Mouse (Mus musculus) spleen, postnatal 0 days (tissue): ENCODE results near the gene Defb47. TPM values are rescaled to one million over a fixed set of nuclear protein-coding genes. Genes with fewer than 3 reads are reported as not detected.

Source experiments
- polyA plus RNA-seq: library from polyadenylated mRNA; unstranded; fragments of >200 nt; fragmentation: Nextera tagmentation; extraction: Ambion mirVana; gene quantifications from 2 replicates; pipeline ENCODE4 v1.2.1, GENCODE M21; 2015

The Defb47 gene
- polyA plus RNA-seq, result not detected in 2 replicates

DNA sequence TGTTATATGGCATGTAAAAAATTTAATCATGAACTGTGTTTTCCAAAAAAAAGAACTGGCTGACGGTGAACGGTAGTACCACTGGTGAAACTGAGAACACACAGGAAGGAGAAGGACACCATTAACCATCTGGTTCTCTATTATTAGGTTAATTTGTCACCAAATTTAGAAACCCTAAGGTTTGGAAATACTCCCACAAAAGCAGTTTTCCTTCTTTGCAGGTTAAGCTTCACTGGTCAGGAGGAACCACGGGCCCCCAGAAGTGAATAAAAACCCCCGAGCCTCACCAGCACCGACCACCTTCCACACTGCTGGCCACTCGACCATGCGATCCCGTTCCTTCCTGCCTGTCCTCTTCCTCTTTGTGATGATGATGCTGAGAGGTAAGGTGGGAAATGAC, at the start of gene Defb47:
Defb47 (plus strand) TSS at position 301 of the 400 bp plus-strand sequence.

DNA sequence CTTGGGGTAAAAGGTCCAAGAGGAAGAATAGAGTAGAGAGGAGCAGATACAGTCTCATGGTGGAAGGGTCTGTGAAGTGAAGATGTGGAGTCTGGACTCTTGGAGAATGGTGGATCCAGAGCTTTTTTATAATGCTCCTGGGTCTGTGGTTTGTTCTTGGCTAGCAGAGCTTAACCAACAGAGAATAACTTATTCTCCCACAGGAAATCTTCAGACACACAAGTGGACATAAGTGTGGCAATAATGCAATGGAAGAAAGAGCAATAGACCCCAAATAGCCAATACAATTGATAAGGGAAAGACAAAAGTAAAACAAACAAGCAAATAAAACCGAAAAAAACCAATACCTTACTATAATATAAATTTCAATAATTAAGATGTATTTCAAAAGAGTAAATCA, 13.5 kb upstream of the Defb47 start, which contains the start of gene Defb48:
Defb48 (minus strand) TSS at position 101 of the 400 bp plus-strand sequence.

DNA sequence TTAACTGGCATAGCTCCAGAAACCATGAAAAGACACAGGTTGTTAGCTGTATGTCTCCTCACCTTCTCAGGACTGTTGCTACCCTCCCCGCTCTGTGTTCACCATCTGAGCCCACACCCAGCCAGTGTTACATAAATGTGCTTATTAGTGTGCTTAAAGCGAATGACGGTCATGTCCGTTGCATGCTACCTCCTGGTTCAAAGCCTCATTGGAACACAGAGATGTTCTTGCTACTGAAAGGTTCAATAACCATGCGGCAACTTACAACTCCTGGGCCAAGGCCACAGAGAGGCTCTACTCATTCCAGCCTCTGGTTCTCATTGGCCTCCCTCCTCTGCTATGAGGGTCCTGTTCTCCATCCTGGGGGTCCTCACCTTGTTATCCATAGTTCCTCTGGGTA, 13.6 kb downstream of the Defb47 start, which contains the start of gene Defb43:
Defb43 (plus strand) TSS at position 301 of the 400 bp plus-strand sequence.

DNA sequence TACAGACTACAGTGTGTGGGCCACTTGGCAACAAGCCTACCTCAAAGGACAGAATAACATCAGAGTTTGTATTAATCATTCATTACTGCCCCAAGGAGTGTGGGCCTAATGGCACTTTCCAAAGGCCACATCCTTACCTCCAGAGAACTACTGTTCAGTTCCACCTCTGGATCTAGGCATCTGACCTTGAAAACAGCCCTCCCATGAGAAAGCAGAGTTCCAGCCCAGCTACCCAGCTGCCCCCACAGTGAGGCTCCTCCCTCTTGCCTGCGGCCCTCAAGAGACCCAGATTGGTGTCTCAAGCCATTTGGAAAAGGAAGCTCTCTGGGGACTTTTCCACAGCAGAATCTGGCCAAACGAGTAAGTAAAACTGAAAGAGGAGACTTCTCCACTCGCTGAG, 48.8 kb downstream of the Defb47 start, which contains the start of gene Defb42:
Defb42 (plus strand) TSS at position 301 of the 400 bp plus-strand sequence.

DNA sequence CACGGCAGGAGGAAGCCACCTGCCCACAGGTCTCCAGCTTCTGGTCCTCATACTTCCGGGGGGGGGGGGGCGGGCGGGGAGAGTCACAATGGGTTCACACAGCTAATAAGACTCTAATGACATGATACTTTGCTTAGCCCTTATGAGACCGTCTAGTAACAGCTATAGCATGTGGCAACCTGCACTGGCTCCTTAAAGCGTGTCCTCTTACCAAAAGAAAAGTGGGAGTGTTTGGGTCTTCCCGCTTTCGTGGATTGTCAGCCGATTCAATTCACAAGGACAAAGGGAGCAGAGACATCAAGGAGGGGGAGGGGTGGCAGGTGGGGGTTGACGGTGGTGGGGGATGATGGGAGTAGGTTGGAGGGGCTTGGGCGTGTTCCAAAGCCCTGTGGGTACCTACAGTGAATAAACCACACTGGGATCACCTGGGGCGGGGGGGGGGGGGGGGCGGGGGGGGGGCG, 52.1 kb downstream of the Defb47 start, which contains the start of gene Defb30:
Defb30 (minus strand) TSS at position 51 of the 461 bp plus-strand sequence.

Other genes starting within 250 kb of the Defb47 start
- 11.1 and 11.8 TPM in 2 replicates for gene Ints6, start 236.9 kb upstream of the Defb47 start, polyA plus RNA-seq
- 2.9 and 4.3 TPM in 2 replicates for gene Wdfy2, start 160.4 kb upstream of the Defb47 start, polyA plus RNA-seq
- gene Defb48, start 13.6 kb upstream of the Defb47 start, polyA plus RNA-seq, result not detected in 2 replicates
- gene Defb43, start 13.7 kb downstream of the Defb47 start, polyA plus RNA-seq, result not detected in 2 replicates
- gene Defb42, start 48.9 kb downstream of the Defb47 start, polyA plus RNA-seq, result not detected in 2 replicates
- not detected in 2 replicates for gene Defb30, start 51.9 kb downstream of the Defb47 start, polyA plus RNA-seq